8 mouse cellular contexts compared by ENCODE assay signal in genomic region chr11:58302774-58303445, GRCm38 (mm10). TPM values are rescaled to one million over a fixed set of nuclear protein-coding genes. Genes with fewer than 3 reads are reported as not detected.
DNase-seq lines count a peak whose midpoint lies in the region; ATAC-seq and TF ChIP-seq lines count a peak whose summit lies in the region.

No protein-coding gene starts in this region.

- H3K27ac ChIP-seq in heart, embryonic 15.5 days = peak overlapping the region; percentile 94
- H3K27ac ChIP-seq in bone marrow, adult 2 months (ENCODE audit: control insufficient read depth, insufficient read depth, low read depth, low read length, poor library complexity) = peak overlapping the region; percentile 73
- H3K27ac ChIP-seq in hindbrain, embryonic 12.5 days = peak overlapping the region; percentile 88
- H3K27ac ChIP-seq in midbrain, embryonic 12.5 days (replicated peaks) = peak overlapping the region; percentile 90

- H3K36me3 ChIP-seq in heart, embryonic 15.5 days = no peaks in the 10 kb centered on the region
- no peaks in the 10 kb centered on the region for H3K36me3 ChIP-seq in hindbrain, embryonic 12.5 days
- no peaks in the 10 kb centered on the region for H3K36me3 ChIP-seq in midbrain, embryonic 12.5 days

- peak overlapping the region; percentile 64 for H3K4me2 ChIP-seq in heart, embryonic 15.5 days
- peak overlapping the region; percentile 59 for H3K4me2 ChIP-seq in hindbrain, embryonic 12.5 days (replicated peaks)
- peak overlapping the region; percentile 55 for H3K4me2 ChIP-seq in midbrain, embryonic 12.5 days (replicated peaks)

- H3K9me3 ChIP-seq in heart, embryonic 15.5 days (replicated peaks) = no peaks in the 10 kb centered on the region
- H3K9me3 ChIP-seq in hindbrain, embryonic 12.5 days (replicated peaks) = no peaks in the 10 kb centered on the region
- no peaks in the 10 kb centered on the region for H3K9me3 ChIP-seq in midbrain, embryonic 12.5 days

- H3K4me3 ChIP-seq in heart, embryonic 15.5 days = peak overlapping the region; percentile 67
- peak overlapping the region; percentile 76 for H3K4me3 ChIP-seq in bone marrow, adult 2 months (replicated peaks; ENCODE audit: control insufficient read depth, low read depth, low read length)
- peak overlapping the region; percentile 57 for H3K4me3 ChIP-seq in hindbrain, embryonic 12.5 days
- peak overlapping the region; percentile 62 for H3K4me3 ChIP-seq in midbrain, embryonic 12.5 days

- no peak for TF ChIP-seq CTCF in bone marrow, adult 2 months (IDR thresholded peaks at IDR 0.05; ENCODE audit: control insufficient read depth, insufficient read depth, low read length)

- peak overlapping the region; percentile 62 for H3K9ac ChIP-seq in heart, embryonic 15.5 days
- H3K9ac ChIP-seq in hindbrain, embryonic 12.5 days = peak overlapping the region; percentile 62
- peak overlapping the region; percentile 62 for H3K9ac ChIP-seq in midbrain, embryonic 12.5 days (replicated peaks)

- whole genome bisulfite sequencing in heart, embryonic 15.5 days = 2% methylated on average over 26 of the region's 26 CpGs
- 2% methylated on average over 26 of the region's 26 CpGs for WGBS in bone marrow, adult 2 months
- under 1% methylated on average over 26 of the region's 26 CpGs for WGBS in hindbrain, embryonic 12.5 days
- WGBS in midbrain, embryonic 12.5 days = under 1% methylated on average over 26 of the region's 26 CpGs

- intact Hi-C loops in heart, postnatal 36 days (cut with DNase I) = loop anchor here (1.0 to 5.0 kb wide), 4 partner anchors 19 to 334 kb away; partner anchors contain the start of gene Mrpl22

- ATAC-seq in heart, embryonic 15.5 days (replicated peaks; ENCODE audit: insufficient number of reproducible peaks, insufficient read depth, low FRiP score, low read depth) = peak; percentile 48
- peak; percentile 46; the same call in 1 of the 2 replicates for ATAC-seq in hindbrain, embryonic 12.5 days (ENCODE audit: low FRiP score)
- peak; percentile 51 for ATAC-seq in midbrain, embryonic 12.5 days (ENCODE audit: low FRiP score, low read depth)

- H3K4me1 ChIP-seq in heart, embryonic 15.5 days (replicated peaks) = peaks cover 26% of the 10 kb centered on the region
- H3K4me1 ChIP-seq in bone marrow, adult 2 months (ENCODE audit: control insufficient read depth, insufficient read depth, low read length) = peaks cover 3% of the 10 kb centered on the region; the same call in 1 of the 2 replicates
- peaks cover 18% of the 10 kb centered on the region for H3K4me1 ChIP-seq in hindbrain, embryonic 12.5 days
- peaks cover 18% of the 10 kb centered on the region for H3K4me1 ChIP-seq in midbrain, embryonic 12.5 days

- TF ChIP-seq POLR2A in bone marrow, adult 2 months (IDR thresholded peaks at IDR 0.05; ENCODE audit: borderline replicate concordance, control insufficient read depth, low read depth, low read length) = peak; percentile 41; the same call in 1 of the 2 replicates

- H3K27me3 ChIP-seq in heart, embryonic 15.5 days = no peaks in the 10 kb centered on the region
- 0 out of 2 replicates have a peak, but pooled peaks cover 1% of the 10 kb centered on the region for H3K27me3 ChIP-seq in hindbrain, embryonic 12.5 days
- peaks cover 3% of the 10 kb centered on the region; the same call in 1 of the 2 replicates for H3K27me3 ChIP-seq in midbrain, embryonic 12.5 days

- no peak for DNase-seq in heart, postnatal 36 days
- no peak for DNase-seq in MN1 (ENCODE audit: low spot score)
- no peak for DNase-seq in cerebellum, adult 8-10 months
- no peak for DNase-seq in kidney, postnatal 10 days

RNA-seq across cellular contexts. Expression of gene Zfp692, which starts 4.0 kb away (rescaled TPM):
- polyA plus RNA-seq in heart, embryonic 15.5 days (2015; fragmentation: Nextera tagmentation; extraction: Ambion mirVana) = 12.1 and 15.9 TPM in 2 replicates
- 1 to 10 TPM; 3.1 to 4.0 TPM for total RNA-seq in heart, postnatal 36 days (2021)
- 17.8 and 53.9 TPM in 2 replicates for polyA plus RNA-seq in bone marrow, adult 2 months (2011; ENCODE audit: insufficient read depth, insufficient read length, low replicate concordance, missing spikeins)
- 24.1 and 24.5 TPM in 2 replicates for polyA plus RNA-seq in hindbrain, embryonic 12.5 days (2016; fragmentation: Nextera tagmentation; extraction: Ambion mirVana)
- polyA plus RNA-seq in midbrain, embryonic 12.5 days (2016; fragmentation: Nextera tagmentation; extraction: Ambion mirVana) = 26.4 and 28.5 TPM in 2 replicates

RNA-seq across cellular contexts. Expression of gene Zfp672, which starts 27.2 kb away (rescaled TPM):
- polyA plus RNA-seq in heart, embryonic 15.5 days (2015; fragmentation: Nextera tagmentation; extraction: Ambion mirVana) = 31.6 and 33.1 TPM in 2 replicates
- 10 to 100 TPM; 36.4 to 40.8 TPM for total RNA-seq in heart, postnatal 36 days (2021)
- 20.1 and 39.4 TPM in 2 replicates for polyA plus RNA-seq in bone marrow, adult 2 months (2011; ENCODE audit: insufficient read depth, insufficient read length, low replicate concordance, missing spikeins)
- 34.1 and 39.4 TPM in 2 replicates for polyA plus RNA-seq in hindbrain, embryonic 12.5 days (2016; fragmentation: Nextera tagmentation; extraction: Ambion mirVana)
- polyA plus RNA-seq in midbrain, embryonic 12.5 days (2016; fragmentation: Nextera tagmentation; extraction: Ambion mirVana) = 33.9 and 35.9 TPM in 2 replicates

RNA-seq across cellular contexts. Expression of gene Sh3bp5l, which starts 27.6 kb away (rescaled TPM):
- polyA plus RNA-seq in heart, embryonic 15.5 days (2015; fragmentation: Nextera tagmentation; extraction: Ambion mirVana) = 27.6 and 29.9 TPM in 2 replicates
- total RNA-seq in heart, postnatal 36 days (2021) = 10 to 100 TPM; 34.5 to 35.5 TPM
- polyA plus RNA-seq in bone marrow, adult 2 months (2011; ENCODE audit: insufficient read depth, insufficient read length, low replicate concordance, missing spikeins) = 12.6 and 17.7 TPM in 2 replicates
- 49.1 and 50.7 TPM in 2 replicates for polyA plus RNA-seq in hindbrain, embryonic 12.5 days (2016; fragmentation: Nextera tagmentation; extraction: Ambion mirVana)
- 50.6 and 51.0 TPM in 2 replicates for polyA plus RNA-seq in midbrain, embryonic 12.5 days (2016; fragmentation: Nextera tagmentation; extraction: Ambion mirVana)

RNA-seq across cellular contexts. Expression of gene 4930438A08Rik, which starts 28.3 kb away (rescaled TPM):
- polyA plus RNA-seq in heart, embryonic 15.5 days (2015; fragmentation: Nextera tagmentation; extraction: Ambion mirVana) = not detected in 2 replicates
- not detected for total RNA-seq in heart, postnatal 36 days (2021)
- 5.9 and 21.1 TPM in 2 replicates for polyA plus RNA-seq in bone marrow, adult 2 months (2011; ENCODE audit: insufficient read depth, insufficient read length, low replicate concordance, missing spikeins)
- 0.17 TPM in 1 of 2 replicates, not detected in the other for polyA plus RNA-seq in hindbrain, embryonic 12.5 days (2016; fragmentation: Nextera tagmentation; extraction: Ambion mirVana)
- 0.14 TPM in 1 of 2 replicates, not detected in the other for polyA plus RNA-seq in midbrain, embryonic 12.5 days (2016; fragmentation: Nextera tagmentation; extraction: Ambion mirVana)
